Mouse (Mus musculus) common myeloid progenitor, adult 5-6 weeks (primary cell): ENCODE results near the gene Ankrd13b. TPM values are rescaled to one million over a fixed set of nuclear protein-coding genes. Genes with fewer than 3 reads are reported as not detected.

Source experiments
- ATAC-seq: replicated peaks from 2 replicates; pipeline ENCODE4 v1.8.0; 2016; ENCODE audit warnings: low read depth, mild to moderate bottlenecking, moderate TSS enrichment, inconsistent platforms; ENCODE audit not compliant: poor library complexity, severe bottlenecking
- total RNA-seq: library from RNA; stranded (forward); fragments of 200-1000, 187-1606 nt; gene quantifications from 2 replicates; pipeline ENCODE4 v1.2.3, GENCODE M21; 2017

The Ankrd13b gene
- total RNA-seq, 1 experiment from 2014 or later: 8.7 TPM

- ATAC-seq: no peak
These were observed 21.9 kb upstream of the Ankrd13b start for GRCm38 (mm10) chr11:77511336-77511735.

- ATAC-seq: peak; percentile 82
These were observed 18.9 kb upstream of the Ankrd13b start for GRCm38 (mm10) chr11:77508068-77509021.

- no peak for ATAC-seq
These were observed 17.9 kb upstream of the Ankrd13b start for GRCm38 (mm10) chr11:77507426-77507825.

GRCm38 (mm10) chr11:77506941-77507340 is 17.5 kb upstream of the Ankrd13b start:
- no peak for ATAC-seq

GRCm38 (mm10) chr11:77506273-77506672 is 16.8 kb upstream of the Ankrd13b start:
- ATAC-seq: no peak

- ATAC-seq: no peak
These were observed 16.0 kb upstream of the Ankrd13b start for GRCm38 (mm10) chr11:77505291-77505980.

- ATAC-seq: no peak
These were observed 14.9 kb upstream of the Ankrd13b start for GRCm38 (mm10) chr11:77504377-77504776.

- no peak for ATAC-seq
These were observed 14.0 kb upstream of the Ankrd13b start for GRCm38 (mm10) chr11:77503511-77503910.

GRCm38 (mm10) chr11:77502481-77502880 is 13.0 kb upstream of the Ankrd13b start:
- ATAC-seq: no peak

GRCm38 (mm10) chr11:77501971-77502370 is 12.5 kb upstream of the Ankrd13b start:
- ATAC-seq: no peak

- ATAC-seq: peak; percentile 75
These were observed 11.9 kb upstream of the Ankrd13b start for GRCm38 (mm10) chr11:77501392-77501791.

- ATAC-seq: no peak
These were observed 11.2 kb upstream of the Ankrd13b start for GRCm38 (mm10) chr11:77500361-77501325.

GRCm38 (mm10) chr11:77499354-77499753 is 9.9 kb upstream of the Ankrd13b start:
- no peak for ATAC-seq

- ATAC-seq: no peak
These were observed 9.0 kb upstream of the Ankrd13b start for GRCm38 (mm10) chr11:77498261-77499139.

GRCm38 (mm10) chr11:77497851-77498250 is 8.4 kb upstream of the Ankrd13b start:
- ATAC-seq: no peak

- ATAC-seq: peak; percentile 28
These were observed 7.9 kb upstream of the Ankrd13b start for GRCm38 (mm10) chr11:77497341-77497756.

- no peak for ATAC-seq
These were observed 6.0 kb upstream of the Ankrd13b start for GRCm38 (mm10) chr11:77495507-77495906.

- no peak for ATAC-seq
These were observed 5.3 kb upstream of the Ankrd13b start for GRCm38 (mm10) chr11:77494782-77495181.

GRCm38 (mm10) chr11:77494344-77494676 is 4.8 kb upstream of the Ankrd13b start:
- no peak for ATAC-seq
